ENCODE assay signal across 8 mouse cellular contexts in genomic region chr4:114472143-114472542, GRCm38 (mm10).
A peak's percentile ranks its signal among the peaks of the same experiment; 100 is the strongest.
DNase-seq lines count a peak whose midpoint lies in the region; ATAC-seq lines count a peak whose summit lies in the region.

No protein-coding gene starts in this region.

- no peaks in the 10 kb centered on the region for H3K4me1 ChIP-seq in kidney, embryonic 14.5 days (ENCODE audit: control insufficient read depth, insufficient read depth, low read length)
- 0 out of 2 replicates have a peak, but pooled peaks cover 2% of the 10 kb centered on the region for H3K4me1 ChIP-seq in stomach, embryonic 14.5 days (ENCODE audit: control insufficient read depth, insufficient read depth, low read length)

- H3K9ac ChIP-seq in kidney, embryonic 14.5 days (ENCODE audit: low read depth, low read length): no peak overlapping the region
- no peak overlapping the region for H3K9ac ChIP-seq in stomach, embryonic 14.5 days (replicated peaks; ENCODE audit: low read depth, low read length)

- no peaks in the 10 kb centered on the region for H3K36me3 ChIP-seq in kidney, embryonic 14.5 days (ENCODE audit: control insufficient read depth, insufficient read depth, low read length)
- H3K36me3 ChIP-seq in stomach, embryonic 14.5 days (ENCODE audit: control insufficient read depth, insufficient read depth, low read length): no peaks in the 10 kb centered on the region

- H3K27ac ChIP-seq in kidney, embryonic 14.5 days (ENCODE audit: low read depth, low read length): no peak overlapping the region
- H3K27ac ChIP-seq in stomach, embryonic 14.5 days (ENCODE audit: low read length): no peak overlapping the region

- H3K4me3 ChIP-seq in kidney, embryonic 14.5 days (ENCODE audit: low read length): no peak overlapping the region
- H3K4me3 ChIP-seq in stomach, embryonic 14.5 days (ENCODE audit: low read depth, low read length): no peak overlapping the region

- DNase-seq in retina, postnatal 1 day: peak; percentile 11
- DNase-seq in retina, embryonic 14.5 days (ENCODE audit: low spot score): no peak
- peak; percentile 97 for DNase-seq in heart, adult 11 months
- DNase-seq in left cerebral cortex, adult 11 months (ENCODE audit: low spot score): no peak

- H3K9me3 ChIP-seq in kidney, embryonic 14.5 days (ENCODE audit: control insufficient read depth, low read length): no peaks in the 10 kb centered on the region
- no peaks in the 10 kb centered on the region for H3K9me3 ChIP-seq in stomach, embryonic 14.5 days (ENCODE audit: control insufficient read depth, low read depth, low read length)

- 43% methylated on average over 5 of the region's 5 CpGs for WGBS in kidney, embryonic 14.5 days
- 67% methylated on average over 5 of the region's 5 CpGs for WGBS in stomach, embryonic 14.5 days

- peak; percentile 74; the same call in 1 of the 2 replicates for ATAC-seq in kidney, embryonic 14.5 days (ENCODE audit: low FRiP score, low TSS enrichment)
- ATAC-seq in stomach, embryonic 14.5 days (ENCODE audit: insufficient number of reproducible peaks, insufficient read depth, low FRiP score, low read depth): peak; percentile 55
- no peak for ATAC-seq in granulocyte monocyte progenitor cell, adult 5-6 weeks (replicated peaks; ENCODE audit: poor library complexity, severe bottlenecking)
- no peak for ATAC-seq in megakaryocyte-erythroid progenitor cell, adult 5-6 weeks (replicated peaks; ENCODE audit: low FRiP score, low TSS enrichment, poor library complexity, severe bottlenecking)

- no peak overlapping the region for H3K4me2 ChIP-seq in kidney, embryonic 14.5 days (replicated peaks; ENCODE audit: low read depth, low read length)
- H3K4me2 ChIP-seq in stomach, embryonic 14.5 days (replicated peaks; ENCODE audit: low read depth, low read length): no peak overlapping the region

- H3K27me3 ChIP-seq in kidney, embryonic 14.5 days (ENCODE audit: control insufficient read depth, insufficient read depth, low read length): no peaks in the 10 kb centered on the region
- H3K27me3 ChIP-seq in stomach, embryonic 14.5 days (ENCODE audit: control insufficient read depth, insufficient read depth, low read length): no peaks in the 10 kb centered on the region

Comparison
In these comparisons a context has a peak if more than half of its experiments do, and no peak if none do; other contexts are left out.
1. DNase-seq: peak in retina, postnatal 1 day (single experiment) and heart, adult 11 months (single experiment); none in retina, embryonic 14.5 days (single experiment) and left cerebral cortex, adult 11 months (single experiment).
2. ATAC-seq: peak in kidney, embryonic 14.5 days (single experiment) and stomach, embryonic 14.5 days (single experiment); none in granulocyte monocyte progenitor cell, adult 5-6 weeks (single experiment) and megakaryocyte-erythroid progenitor cell, adult 5-6 weeks (single experiment).